In the genomic region with DNA sequence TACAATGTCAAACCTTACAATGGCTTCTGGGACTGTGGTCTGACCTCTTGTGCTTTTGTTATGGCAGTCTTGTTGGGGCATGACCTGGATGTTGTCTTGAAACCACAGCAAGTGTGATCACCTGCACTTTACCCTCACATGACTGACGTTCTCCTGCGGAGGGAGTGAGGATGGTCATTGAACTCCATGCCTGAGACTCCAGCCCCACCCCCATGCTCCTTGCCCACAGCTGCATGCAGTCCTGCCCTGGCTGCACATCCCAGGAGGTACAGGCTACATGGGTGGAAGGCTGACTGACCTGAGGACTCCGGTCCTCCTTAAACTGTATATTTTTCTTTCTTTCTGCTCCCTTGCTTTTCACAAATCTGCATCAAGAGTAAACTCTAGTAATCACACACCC, we compare ENCODE assay signal across 28 mouse cellular contexts. TPM values are rescaled to one million over a fixed set of nuclear protein-coding genes. Genes with fewer than 3 reads are reported as not detected.
DNase-seq lines count a peak whose midpoint lies in the region; ATAC-seq lines count a peak whose summit lies in the region.
"Had no signal": no experiment of that assay in that cellular context is flagged by ENCODE, and none has a peak within 500 bp of the region (broad histone marks: within the 10 kb centered on the region; RNA-seq: fewer than 3 reads in every experiment).

No protein-coding gene starts in this region.

- H3K36me3 ChIP-seq in kidney, embryonic 16.5 days (ENCODE audit: insufficient read depth, low read length), result peaks cover 16% of the 10 kb centered on the region
- no peaks in the 10 kb centered on the region; the same call in none of the 2 replicates for H3K36me3 ChIP-seq in midbrain, embryonic 11.5 days (ENCODE audit: control insufficient read depth, insufficient read depth, low read length)
- H3K36me3 ChIP-seq in midbrain, embryonic 13.5 days, result peaks cover 27% of the 10 kb centered on the region

- H3K4me2 ChIP-seq in kidney, embryonic 16.5 days (replicated peaks; ENCODE audit: low read depth, low read length), result no peak overlapping the region
- no peak overlapping the region for H3K4me2 ChIP-seq in midbrain, embryonic 11.5 days
- H3K4me2 ChIP-seq in midbrain, embryonic 13.5 days (replicated peaks), result no peak overlapping the region
- H3K4me2 ChIP-seq: forebrain, embryonic 13.5 days; heart, embryonic 13.5 days; hindbrain, embryonic 15.5 days; limb, embryonic 15.5 days; lung, embryonic 15.5 days; midbrain, embryonic 15.5 days had no signal

- DNase-seq in kidney, adult 11 months, result peak; percentile 62
- peak; percentile 35 for DNase-seq in midbrain, embryonic 11.5 days (ENCODE audit: low spot score, missing footprints)
- peak; percentile 52 for DNase-seq in kidney, postnatal 14 days
- DNase-seq in yolk sac, embryonic 10.5 days (ENCODE audit: low spot score), result peak; percentile 65
- DNase-seq in layer of hippocampus, postnatal 36 days, result no peak
- no peak for DNase-seq in gastrocnemius, postnatal 14 days
- DNase-seq: adrenal gland, adult 8-10 months; cerebellum, adult 9-10 months; cerebellum, postnatal 36 days; gastrocnemius, postnatal 36 days; heart, postnatal 10 days; right cerebral cortex, adult 18-20 months; spleen, adult 18-20 months; thymus, adult 18-20 months; thymus, postnatal 25 days had no signal

- H3K4me3 ChIP-seq in kidney, embryonic 16.5 days (ENCODE audit: low read length), result no peak overlapping the region
- no peak overlapping the region for H3K4me3 ChIP-seq in midbrain, embryonic 11.5 days (ENCODE audit: low read depth, low read length)
- no peak overlapping the region for H3K4me3 ChIP-seq in midbrain, embryonic 13.5 days (replicated peaks)
- H3K4me3 ChIP-seq: forebrain, embryonic 13.5 days; heart, embryonic 13.5 days; hindbrain, embryonic 10.5 days; hindbrain, embryonic 15.5 days; limb, embryonic 10.5 days; limb, embryonic 15.5 days; lung, embryonic 15.5 days; midbrain, embryonic 15.5 days had no signal

- no peak overlapping the region for H3K9ac ChIP-seq in kidney, embryonic 16.5 days (replicated peaks; ENCODE audit: low read length)
- no peak overlapping the region for H3K9ac ChIP-seq in midbrain, embryonic 11.5 days (ENCODE audit: low read length)
- H3K9ac ChIP-seq in midbrain, embryonic 13.5 days (replicated peaks), result no peak overlapping the region
- H3K9ac ChIP-seq: forebrain, embryonic 13.5 days; heart, embryonic 13.5 days; hindbrain, embryonic 15.5 days; limb, embryonic 15.5 days; lung, embryonic 15.5 days; midbrain, embryonic 15.5 days had no signal

- no peaks in the 10 kb centered on the region for H3K27me3 ChIP-seq in kidney, embryonic 16.5 days (ENCODE audit: insufficient read depth, low read length)
- H3K27me3 ChIP-seq in midbrain, embryonic 11.5 days (ENCODE audit: control insufficient read depth, insufficient read depth, low read length), result no peaks in the 10 kb centered on the region
- no peaks in the 10 kb centered on the region for H3K27me3 ChIP-seq in midbrain, embryonic 13.5 days
- H3K27me3 ChIP-seq: forebrain, embryonic 13.5 days; heart, embryonic 13.5 days; hindbrain, embryonic 15.5 days; limb, embryonic 15.5 days; lung, embryonic 15.5 days; midbrain, embryonic 15.5 days had no signal

- H3K27ac ChIP-seq in kidney, embryonic 16.5 days (ENCODE audit: low read length), result no peak overlapping the region
- H3K27ac ChIP-seq in midbrain, embryonic 11.5 days (ENCODE audit: low read depth, low read length), result no peak overlapping the region
- no peak overlapping the region for H3K27ac ChIP-seq in midbrain, embryonic 13.5 days
- H3K27ac ChIP-seq: forebrain, embryonic 13.5 days; heart, embryonic 13.5 days; hindbrain, embryonic 10.5 days; hindbrain, embryonic 15.5 days; limb, embryonic 10.5 days; limb, embryonic 15.5 days; lung, embryonic 15.5 days; midbrain, embryonic 15.5 days; stomach, postnatal 0 days had no signal

- ATAC-seq in kidney, embryonic 16.5 days (ENCODE audit: low FRiP score, low TSS enrichment), result no peak
- no peak for ATAC-seq in midbrain, embryonic 11.5 days (ENCODE audit: low FRiP score)
- no peak for ATAC-seq in midbrain, embryonic 13.5 days
- ATAC-seq: forebrain, embryonic 13.5 days; inflammation-experienced regulatory T-cells, adult 6 months; midbrain, embryonic 15.5 days had no signal

- intact Hi-C loops in gastrocnemius, postnatal 14 days (cut with DNase I; ENCODE audit: low total_unique reads), result no loop called here

- no peaks in the 10 kb centered on the region for H3K9me3 ChIP-seq in kidney, embryonic 16.5 days (ENCODE audit: low read length)
- H3K9me3 ChIP-seq in midbrain, embryonic 11.5 days (ENCODE audit: control insufficient read depth, low read length), result no peaks in the 10 kb centered on the region
- H3K9me3 ChIP-seq in midbrain, embryonic 13.5 days, result no peaks in the 10 kb centered on the region
- H3K9me3 ChIP-seq: forebrain, embryonic 13.5 days; G1E; heart, embryonic 13.5 days; hindbrain, embryonic 10.5 days; hindbrain, embryonic 15.5 days; limb, embryonic 10.5 days; limb, embryonic 15.5 days; lung, embryonic 15.5 days; midbrain, embryonic 15.5 days had no signal

- H3K4me1 ChIP-seq in kidney, embryonic 16.5 days (ENCODE audit: insufficient read depth, low read length), result no peaks in the 10 kb centered on the region
- no peaks in the 10 kb centered on the region for H3K4me1 ChIP-seq in midbrain, embryonic 11.5 days (ENCODE audit: control insufficient read depth, insufficient read depth, low read length)
- no peaks in the 10 kb centered on the region for H3K4me1 ChIP-seq in midbrain, embryonic 13.5 days (replicated peaks)
- H3K4me1 ChIP-seq: forebrain, embryonic 13.5 days; heart, embryonic 13.5 days; hindbrain, embryonic 15.5 days; limb, embryonic 10.5 days; limb, embryonic 15.5 days; lung, embryonic 15.5 days; midbrain, embryonic 15.5 days had no signal

- WGBS in kidney, embryonic 16.5 days, result 51% methylated on average over 3 of the region's 3 CpGs
- WGBS in midbrain, embryonic 11.5 days, result 69% methylated on average over 3 of the region's 3 CpGs
- 69% methylated on average over 3 of the region's 3 CpGs for WGBS in midbrain, embryonic 13.5 days

RNA-seq across cellular contexts. Expression of a gene that starts 22.0 kb away (rescaled TPM):
- polyA plus RNA-seq in kidney, embryonic 16.5 days (2015; fragmentation: Nextera tagmentation; extraction: Ambion mirVana), result 40.4 and 41.6 TPM in 2 replicates
- 32.9 and 37.8 TPM in 2 replicates for polyA plus RNA-seq in midbrain, embryonic 11.5 days (2014; fragmentation: Nextera tagmentation; extraction: Ambion mirVana)
- 45.3 and 53.6 TPM in 2 replicates for polyA plus RNA-seq in midbrain, embryonic 13.5 days (2015; fragmentation: Nextera tagmentation; extraction: Ambion mirVana)
- total RNA-seq in layer of hippocampus, postnatal 36 days (2021), result 10 to 100 TPM; 46.3 to 47.3 TPM
- 10 to 100 TPM; 19.5 to 23.7 TPM for total RNA-seq in gastrocnemius, postnatal 14 days (2021)

RNA-seq across cellular contexts. Expression of a gene that starts 22.7 kb away (rescaled TPM):
- 55.1 and 55.8 TPM in 2 replicates for polyA plus RNA-seq in kidney, embryonic 16.5 days (2015; fragmentation: Nextera tagmentation; extraction: Ambion mirVana)
- polyA plus RNA-seq in midbrain, embryonic 11.5 days (2014; fragmentation: Nextera tagmentation; extraction: Ambion mirVana), result 64.6 and 81.3 TPM in 2 replicates
- 92.3 and 98.0 TPM in 2 replicates for polyA plus RNA-seq in midbrain, embryonic 13.5 days (2015; fragmentation: Nextera tagmentation; extraction: Ambion mirVana)
- total RNA-seq in layer of hippocampus, postnatal 36 days (2021), result 10 to 100 TPM; 52.1 to 59.6 TPM
- 10 to 100 TPM; 17.7 to 19.5 TPM for total RNA-seq in gastrocnemius, postnatal 14 days (2021)

RNA-seq across cellular contexts. Expression of a gene that starts 53.1 kb away (rescaled TPM):
- 12.8 and 15.9 TPM in 2 replicates for polyA plus RNA-seq in kidney, embryonic 16.5 days (2015; fragmentation: Nextera tagmentation; extraction: Ambion mirVana)
- 8.8 and 9.3 TPM in 2 replicates for polyA plus RNA-seq in midbrain, embryonic 11.5 days (2014; fragmentation: Nextera tagmentation; extraction: Ambion mirVana)
- 8.0 and 9.2 TPM in 2 replicates for polyA plus RNA-seq in midbrain, embryonic 13.5 days (2015; fragmentation: Nextera tagmentation; extraction: Ambion mirVana)
- total RNA-seq in layer of hippocampus, postnatal 36 days (2021), result 1 to 10 TPM; 3.5 to 3.6 TPM
- 1 to 10 TPM; 5.4 to 7.3 TPM for total RNA-seq in gastrocnemius, postnatal 14 days (2021)

Comparison
In these comparisons a context has a peak if more than half of its experiments do, and no peak if none do; other contexts are left out.
1. DNase-seq: peak in kidney, adult 11 months (single experiment), midbrain, embryonic 11.5 days (single experiment), kidney, postnatal 14 days (single experiment) and yolk sac, embryonic 10.5 days (single experiment); none in layer of hippocampus, postnatal 36 days (0 of 2) and gastrocnemius, postnatal 14 days (single experiment).